In genomic region chr1:89072143-89072990, GRCm38 (mm10) we compare ENCODE assay signal across 8 mouse cellular contexts. TPM values are rescaled to one million over a fixed set of nuclear protein-coding genes. Genes with fewer than 3 reads are reported as not detected.
DNase-seq lines count a peak whose midpoint lies in the region; ATAC-seq and TF ChIP-seq lines count a peak whose summit lies in the region.

No protein-coding gene starts in this region.

- H3K4me2 ChIP-seq in heart, embryonic 12.5 days, result peak overlapping the region; percentile 72
- H3K4me2 ChIP-seq in forebrain, embryonic 11.5 days (ENCODE audit: low read depth, low read length, severe bottlenecking), result peak overlapping the region; percentile 79
- peak overlapping the region; percentile 75 for H3K4me2 ChIP-seq in kidney, embryonic 14.5 days (replicated peaks; ENCODE audit: low read depth, low read length)
- H3K4me2 ChIP-seq in myocyte (ENCODE audit: low read depth), result peak overlapping the region; percentile 90

- TF ChIP-seq POLR2A in myocyte (IDR thresholded peaks at IDR 0.05; ENCODE audit: insufficient read length, low read depth), result no peak

- H3K9ac ChIP-seq in heart, embryonic 12.5 days, result peak overlapping the region; percentile 92
- H3K9ac ChIP-seq in forebrain, embryonic 11.5 days (ENCODE audit: low read length), result peak overlapping the region; percentile 87
- peak overlapping the region; percentile 88; the same call in 1 of the 2 replicates for H3K9ac ChIP-seq in kidney, embryonic 14.5 days (ENCODE audit: low read depth, low read length)

- no peak overlapping the region for H3ac ChIP-seq in myocyte (ENCODE audit: control insufficient read depth, insufficient read length)

- DNase-seq in heart, adult 8-10 months (ENCODE audit: low spot score), result no peak
- DNase-seq in forebrain, embryonic 11.5 days (ENCODE audit: low spot score), result peak; percentile 68
- no peak for DNase-seq in ovary, postnatal 14 days (ENCODE audit: low spot score)
- no peak for DNase-seq in thymus, postnatal 36 days

- no peak for ATAC-seq in heart, embryonic 12.5 days (ENCODE audit: insufficient number of reproducible peaks, low FRiP score)
- ATAC-seq in forebrain, embryonic 11.5 days (replicated peaks; ENCODE audit: low FRiP score), result no peak
- no peak for ATAC-seq in kidney, embryonic 14.5 days (ENCODE audit: low FRiP score, low TSS enrichment)
- no peak for ATAC-seq in megakaryocyte progenitor cell, adult 5-6 weeks (replicated peaks; ENCODE audit: poor library complexity)

- no peaks in the 10 kb centered on the region for H3K27me3 ChIP-seq in heart, embryonic 12.5 days (replicated peaks)
- no peaks in the 10 kb centered on the region for H3K27me3 ChIP-seq in forebrain, embryonic 11.5 days (ENCODE audit: control insufficient read depth, insufficient read depth, low read length)
- no peaks in the 10 kb centered on the region for H3K27me3 ChIP-seq in kidney, embryonic 14.5 days (ENCODE audit: control insufficient read depth, insufficient read depth, low read length)
- H3K27me3 ChIP-seq in myocyte (ENCODE audit: control insufficient read depth, insufficient read depth, insufficient read length), result no peaks in the 10 kb centered on the region

- peak overlapping the region; percentile 55 for H3K27ac ChIP-seq in heart, embryonic 12.5 days (ENCODE audit: poor library complexity, severe bottlenecking)
- peak overlapping the region; percentile 78 for H3K27ac ChIP-seq in forebrain, embryonic 11.5 days (ENCODE audit: low read depth, low read length)
- H3K27ac ChIP-seq in kidney, embryonic 14.5 days (ENCODE audit: low read depth, low read length), result no peak overlapping the region

- WGBS in heart, embryonic 12.5 days, result 12% methylated on average over 14 of the region's 14 CpGs
- 2% methylated on average over 14 of the region's 14 CpGs for WGBS in forebrain, embryonic 11.5 days
- 10% methylated on average over 14 of the region's 14 CpGs for WGBS in kidney, embryonic 14.5 days

- no peaks in the 10 kb centered on the region for H3K9me3 ChIP-seq in heart, embryonic 12.5 days (replicated peaks)
- no peaks in the 10 kb centered on the region for H3K9me3 ChIP-seq in forebrain, embryonic 11.5 days (ENCODE audit: control insufficient read depth, low read length)
- no peaks in the 10 kb centered on the region for H3K9me3 ChIP-seq in kidney, embryonic 14.5 days (ENCODE audit: control insufficient read depth, low read length)

- no peaks in the 10 kb centered on the region for H3K36me3 ChIP-seq in heart, embryonic 12.5 days
- H3K36me3 ChIP-seq in forebrain, embryonic 11.5 days (ENCODE audit: control insufficient read depth, insufficient read depth, low read length), result no peaks in the 10 kb centered on the region
- no peaks in the 10 kb centered on the region for H3K36me3 ChIP-seq in kidney, embryonic 14.5 days (ENCODE audit: control insufficient read depth, insufficient read depth, low read length)
- no peaks in the 10 kb centered on the region for H3K36me3 ChIP-seq in myocyte (ENCODE audit: control insufficient read depth, insufficient read depth)

- peak overlapping the region; percentile 89 for H3K4me3 ChIP-seq in heart, embryonic 12.5 days
- H3K4me3 ChIP-seq in forebrain, embryonic 11.5 days (ENCODE audit: low read depth, low read length), result peak overlapping the region; percentile 71
- peak overlapping the region; percentile 85 for H3K4me3 ChIP-seq in kidney, embryonic 14.5 days (ENCODE audit: low read length)
- H3K4me3 ChIP-seq in myocyte, result peak overlapping the region; percentile 70

- H3K4me1 ChIP-seq in heart, embryonic 12.5 days (replicated peaks), result peaks cover 70% of the 10 kb centered on the region
- peaks cover 25% of the 10 kb centered on the region for H3K4me1 ChIP-seq in forebrain, embryonic 11.5 days (replicated peaks; ENCODE audit: control insufficient read depth, insufficient read depth, low read length)
- H3K4me1 ChIP-seq in kidney, embryonic 14.5 days (ENCODE audit: control insufficient read depth, insufficient read depth, low read length), result peaks cover 31% of the 10 kb centered on the region

- peaks cover 67% of the 10 kb centered on the region for H3K79me2 ChIP-seq in myocyte (ENCODE audit: control insufficient read depth, insufficient read depth)

TF ChIP-seq in myocyte, 11 proteins besides CTCF, POLR2A, EP300 and RAD21:
- TF ChIP-seq REST (IDR thresholded peaks at IDR 0.05; ENCODE audit: insufficient read depth, insufficient read length), result no peak
- no peak for TF ChIP-seq E2F4 (IDR thresholded peaks at IDR 0.05; ENCODE audit: insufficient read depth)
- TF ChIP-seq SRF (IDR thresholded peaks at IDR 0.05; ENCODE audit: control insufficient read depth, insufficient read length, low read depth), result no peak
- TF ChIP-seq TCF12 (IDR thresholded peaks at IDR 0.05; ENCODE audit: insufficient read depth, poor library complexity, severe bottlenecking), result no peak
- TF ChIP-seq MYOD1 (IDR thresholded peaks at IDR 0.05; ENCODE audit: control insufficient read depth in 1 of 3, insufficient read length in 2 of 3, low read depth in 2 of 3), result no peak
- no peak for TF ChIP-seq USF1 (IDR thresholded peaks at IDR 0.05; ENCODE audit: low read depth)
- no peak for TF ChIP-seq MYOG (IDR thresholded peaks at IDR 0.05; ENCODE audit: control insufficient read depth in 1 of 3, insufficient read depth in 1 of 3, insufficient read length in 2 of 3, low read depth in 2 of 3)

RNA-seq across cellular contexts. Expression of gene Sh3bp4, which starts 2.2 kb away (rescaled TPM):
- 25.8 and 28.1 TPM in 2 replicates for polyA plus RNA-seq in heart, embryonic 12.5 days (2016; fragmentation: Nextera tagmentation; extraction: Ambion mirVana)
- 10 to 100 TPM in 2 of 4 experiments, 1 to 10 TPM in 2; 7.2 to 13.4 (median 9.7) TPM for total RNA-seq in heart, adult 8-10 months (2022)
- polyA plus RNA-seq in forebrain, embryonic 11.5 days (2014; fragmentation: Nextera tagmentation; extraction: Ambion mirVana), result 29.3 and 30.2 TPM in 2 replicates
- polyA plus RNA-seq in kidney, embryonic 14.5 days (2014; fragmentation: Nextera tagmentation; extraction: Ambion mirVana), result 14.9 and 26.1 TPM in 2 replicates
- 23.2 TPM for polyA plus RNA-seq in myocyte (2012; fragmentation: generic; extraction: Trizol)
- 0.24 and 0.27 TPM in 2 replicates for total RNA-seq in megakaryocyte progenitor cell, adult 5-6 weeks (2015)
- 0.03 TPM in 1 of 2 replicates, not detected in the other for total RNA-seq in megakaryocyte progenitor cell, adult 5-6 weeks (2017)
